Mouse (Mus musculus) ES-Bruce4 (cell line): ENCODE data around the gene Gm17349.

Source experiments
- CTCF ChIP-seq: IDR thresholded peaks from one replicate; pipeline ENCODE4 v1.8.1; 2011; ENCODE audit warnings: low read depth, low read length
- EP300 ChIP-seq: IDR thresholded peaks from 2 replicates; pipeline ENCODE4 v1.6.1; 2011; ENCODE audit warnings: low read depth, low read length; ENCODE audit not compliant: insufficient read depth
- POLR2A ChIP-seq: IDR thresholded peaks from one replicate; pipeline ENCODE4 v1.8.1; 2011; ENCODE audit warnings: low read length; ENCODE audit not compliant: insufficient read depth

- TF ChIP-seq CTCF (no peak), POLR2A (no peak), EP300 (no peak)
Observed at GRCm38 (mm10) chr15:99713569-99713968, 8.3 kb upstream of the Gm17349 start.
